Mouse (Mus musculus): Measurements from ENCODE around the gene Camkmt.

Camkmt gene

DNA sequence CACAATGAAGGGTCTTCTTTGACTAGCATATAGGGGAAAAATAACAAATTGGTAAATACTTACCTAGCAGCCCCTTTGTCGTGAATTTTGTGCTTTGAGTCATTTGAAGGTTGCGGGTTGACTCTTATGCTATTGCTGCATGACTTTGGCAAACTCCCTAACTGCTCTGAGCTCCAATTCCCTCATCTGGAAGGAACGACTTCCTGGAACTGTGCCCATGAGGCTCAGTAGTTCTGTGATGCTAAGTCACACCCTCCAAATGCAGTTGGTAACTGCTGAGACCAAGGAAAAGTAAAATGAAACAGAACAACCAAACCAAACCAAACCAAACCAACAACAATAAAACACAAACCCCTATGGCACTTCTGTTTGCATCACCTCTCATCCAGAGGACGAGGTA lies 403.2 kb downstream of the Camkmt start:
- DNase-seq (ENCODE audit: low spot score in 2 of 2) = no peak

DNA sequence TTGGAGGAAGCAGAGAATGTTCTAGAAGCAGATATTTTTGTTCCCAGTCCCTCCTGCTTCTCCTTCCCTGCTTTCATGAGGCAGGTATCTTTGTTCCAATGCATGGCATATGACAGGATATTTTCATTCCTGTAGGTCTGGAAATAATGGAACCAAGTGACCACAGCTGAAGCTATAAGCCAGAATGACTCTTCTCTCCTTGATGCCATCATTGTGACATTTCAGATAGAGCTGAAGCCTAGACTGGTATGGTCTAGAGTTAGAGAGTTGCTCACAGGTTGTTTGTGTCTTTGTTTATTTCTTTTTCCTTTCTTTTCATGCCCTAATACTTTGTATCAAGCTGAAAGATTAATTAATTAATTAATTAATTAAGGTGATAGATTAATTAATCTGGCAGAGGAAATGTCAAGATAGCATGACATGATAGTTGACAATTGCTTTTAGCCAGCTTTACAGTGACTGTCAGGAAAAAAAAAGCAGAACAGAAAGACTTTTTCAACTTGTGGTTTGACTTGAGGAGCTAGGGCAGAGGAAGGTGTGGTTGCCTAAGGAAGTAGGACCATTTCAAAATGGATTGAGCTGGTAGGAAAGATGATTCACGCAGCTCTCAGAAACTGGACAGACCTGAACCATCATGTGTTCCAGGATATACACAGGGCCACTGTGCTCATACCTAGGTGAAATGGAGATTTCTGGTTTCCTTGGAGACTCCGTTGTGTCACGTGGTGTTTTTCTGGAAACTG lies 404.8 kb downstream of the Camkmt start:
- DNase-seq (ENCODE audit: low spot score in 2 of 2) = no peak

DNA sequence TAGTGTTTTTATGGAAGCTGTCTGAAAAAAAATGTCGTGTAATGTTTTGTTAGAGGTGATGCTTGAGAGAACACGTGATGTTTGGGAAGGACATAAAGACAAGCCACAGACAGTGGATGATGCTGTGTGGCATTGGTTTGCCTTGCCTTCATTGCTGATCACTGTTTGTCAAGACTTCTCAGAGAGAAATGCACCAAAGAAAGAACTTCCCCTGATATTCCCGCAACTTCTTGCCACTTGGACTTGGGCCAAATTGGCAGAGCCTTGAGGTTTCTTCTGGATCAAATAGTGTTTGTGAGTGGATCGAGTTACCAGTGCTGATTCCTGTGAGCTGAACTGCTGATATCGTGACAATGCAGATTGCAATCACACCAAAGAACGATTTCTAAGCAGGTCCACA lies 405.5 kb downstream of the Camkmt start:
- no peak for DNase-seq (ENCODE audit: low spot score in 2 of 2)

- DNase-seq (ENCODE audit: low spot score in 2 of 2) = no peak
Measured at GRCm38 (mm10) chr17:85504888-85505287, 414.5 kb downstream of the Camkmt start.

DNA sequence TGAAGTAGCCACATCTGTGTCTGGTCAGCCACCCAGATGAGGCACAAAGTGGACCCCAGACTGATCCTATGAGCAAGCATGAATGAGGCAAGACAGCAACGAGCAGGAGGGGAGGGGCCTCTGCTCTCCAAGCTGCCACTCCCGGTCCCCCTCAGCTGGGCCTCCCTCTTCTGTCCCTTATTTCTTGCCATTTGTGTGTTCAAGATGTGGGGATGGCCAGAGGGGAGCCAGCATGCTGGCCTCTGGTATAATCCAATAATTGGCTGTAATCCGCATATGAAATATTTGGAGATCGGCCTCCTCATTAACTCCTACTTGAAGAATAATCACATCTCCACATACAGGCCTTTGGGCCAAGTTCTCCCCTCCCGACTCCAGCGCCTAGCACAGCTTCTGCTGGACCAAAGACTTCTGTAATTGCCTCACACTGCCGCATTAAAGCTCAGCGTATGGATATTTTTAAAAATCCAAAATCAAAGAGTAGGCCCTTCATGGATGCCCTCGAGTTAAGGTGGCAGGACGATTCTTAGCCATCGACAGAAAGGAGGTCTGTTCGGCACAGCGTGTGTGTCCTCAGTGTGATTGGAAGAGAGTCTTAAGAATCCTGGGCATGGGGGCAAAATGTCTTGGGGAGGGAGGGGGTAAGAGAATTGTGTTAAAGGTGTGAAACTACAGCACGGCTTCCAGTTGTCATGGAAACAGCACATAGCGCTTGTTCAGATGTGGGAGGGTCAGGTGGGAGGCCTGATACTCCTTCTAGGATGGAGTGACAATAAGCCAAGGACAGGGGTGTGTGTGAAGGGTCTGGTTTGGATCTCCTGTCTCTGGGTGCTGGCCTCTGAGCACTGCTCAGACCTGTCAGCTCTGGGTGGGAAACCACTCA lies 416.1 kb downstream of the Camkmt start:
- DNase-seq (ENCODE audit: low spot score in 2 of 2) = no peak

- DNase-seq (ENCODE audit: low spot score in 2 of 2) = no peak
Measured at GRCm38 (mm10) chr17:85507089-85507460, 416.7 kb downstream of the Camkmt start.
